Mouse (Mus musculus): Measurements from ENCODE around the gene Rreb1.

The Rreb1 gene

DNA sequence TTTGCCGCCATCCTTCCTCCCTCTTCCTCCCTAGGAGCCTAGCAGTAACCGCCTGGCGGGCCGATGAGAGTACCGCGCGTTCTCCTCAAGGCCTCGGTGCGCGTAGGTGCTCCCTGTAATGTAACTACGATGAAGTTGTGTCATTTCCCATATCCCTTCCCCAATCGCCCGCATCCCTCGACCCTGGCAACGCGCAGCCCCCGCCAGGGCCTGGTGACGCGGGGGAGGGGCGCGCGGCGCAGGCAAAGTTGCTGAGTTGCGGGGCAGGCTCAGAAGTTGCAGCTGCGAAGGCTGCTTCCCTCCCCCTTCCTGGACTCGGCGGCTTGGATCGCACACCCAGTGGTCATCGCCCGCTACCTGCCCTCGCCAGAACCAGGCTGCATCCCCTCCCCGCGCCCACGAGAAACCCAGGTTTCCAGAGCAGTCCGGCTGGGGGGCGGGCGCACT lies at the start of gene Rreb1:
Rreb1 (plus strand) TSS at position 254 of the 447 bp plus-strand sequence.
- no peak for DNase-seq

DNA sequence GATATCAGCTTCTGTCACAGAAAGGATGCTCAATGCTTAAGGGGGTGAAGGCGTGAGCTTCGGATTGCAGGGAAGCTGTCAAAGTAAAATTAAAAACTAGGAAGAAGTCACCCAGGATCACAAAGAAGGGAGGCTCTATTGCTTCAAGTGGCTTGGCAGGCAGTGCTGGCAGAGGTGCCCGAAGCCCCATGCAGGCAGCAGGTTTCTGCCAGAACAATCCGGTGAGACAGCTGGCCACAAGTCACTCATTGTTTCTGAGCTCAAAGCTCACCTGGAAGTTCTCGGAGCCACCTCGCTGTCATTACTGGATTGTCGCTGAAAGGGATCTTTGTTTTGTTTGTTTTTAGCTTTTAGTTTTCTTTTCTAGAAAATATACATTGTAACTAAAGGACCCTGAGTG lies 49.6 kb upstream of the Rreb1 start:
- DNase-seq = peak; percentile 4

DNA sequence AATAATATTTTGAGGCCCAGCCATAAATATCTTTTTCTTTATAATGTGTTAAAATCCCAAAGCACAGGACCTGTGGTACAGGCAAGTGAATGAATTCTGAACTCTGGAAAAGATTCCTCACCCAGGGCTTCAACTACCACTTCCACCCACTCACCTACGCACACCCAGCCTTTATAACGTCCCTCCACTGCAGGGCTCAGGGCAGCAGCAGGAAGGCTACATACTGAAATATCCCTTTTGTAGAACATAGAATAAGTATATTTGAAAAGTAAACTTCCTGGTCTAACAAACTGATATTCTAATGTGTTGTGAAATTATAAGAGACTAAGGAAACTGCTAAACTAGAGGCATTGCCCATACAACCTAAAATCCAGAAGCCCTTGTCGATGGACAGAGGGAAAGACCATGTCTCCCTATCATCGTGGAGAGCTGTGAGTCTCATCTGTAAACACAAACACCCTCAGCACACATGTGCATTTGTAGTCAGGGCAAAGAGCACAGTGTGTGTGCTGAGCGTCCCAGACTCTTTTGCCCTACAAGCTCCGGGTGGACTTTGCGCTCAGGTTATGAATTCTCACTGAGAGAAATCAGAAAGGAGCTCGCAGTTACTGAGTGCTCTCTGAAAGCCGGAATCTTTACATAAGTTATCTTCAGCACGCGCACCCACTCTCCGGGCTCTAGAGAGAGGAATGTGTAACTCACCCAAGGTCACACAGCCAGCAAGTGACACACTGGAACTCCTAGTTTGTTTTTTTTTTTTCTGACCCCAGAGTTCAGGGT lies 46.1 kb upstream of the Rreb1 start:
- no peak for DNase-seq

DNA sequence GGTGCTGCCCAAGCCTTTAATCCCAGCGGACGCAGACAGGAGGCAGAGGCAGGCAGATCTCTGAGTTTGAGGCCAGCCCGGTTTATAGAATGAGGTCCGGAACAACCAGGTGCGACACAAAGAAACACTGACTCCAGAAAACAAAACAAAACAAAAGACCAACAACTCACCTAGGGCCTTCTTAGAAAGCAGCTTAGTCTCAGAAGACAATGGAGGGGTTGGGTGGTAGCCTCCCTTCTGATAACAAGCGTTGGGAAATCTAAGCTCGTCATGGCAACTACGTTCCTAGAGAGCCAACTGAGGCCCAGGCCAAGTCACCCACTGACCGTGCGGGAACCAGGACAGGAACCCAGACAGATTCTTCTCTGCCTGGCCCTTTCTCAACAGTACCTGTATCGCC lies 43.7 kb upstream of the Rreb1 start:
- DNase-seq = no peak

- no peak for DNase-seq
Observed at GRCm38 (mm10) chr13:37740111-37740510, 38.1 kb upstream of the Rreb1 start.

- no peak for DNase-seq
Observed at GRCm38 (mm10) chr13:37740752-37741151, 37.4 kb upstream of the Rreb1 start.

DNA sequence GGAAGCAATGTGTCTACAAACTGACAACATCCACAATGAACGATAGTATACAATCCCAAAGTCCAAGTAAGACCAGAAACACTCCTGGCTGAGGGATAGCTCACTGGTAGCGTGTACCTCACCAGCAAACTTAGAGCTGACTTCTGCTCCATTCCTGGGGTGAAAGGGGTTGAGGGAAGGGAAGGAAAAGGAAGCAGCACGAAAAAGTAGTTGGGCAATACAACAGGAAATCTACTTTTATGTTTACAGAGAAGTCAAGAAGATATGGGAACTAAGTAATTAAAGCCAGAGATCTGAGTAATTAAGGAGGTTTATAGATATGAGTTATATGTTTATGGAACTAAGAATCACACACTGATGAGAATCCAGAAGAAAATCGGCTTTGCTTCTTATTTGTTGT lies 36.0 kb upstream of the Rreb1 start:
- DNase-seq = no peak

GRCm38 (mm10) chr13:37747504-37747903 lies 30.7 kb upstream of the Rreb1 start:
- no peak for DNase-seq

DNA sequence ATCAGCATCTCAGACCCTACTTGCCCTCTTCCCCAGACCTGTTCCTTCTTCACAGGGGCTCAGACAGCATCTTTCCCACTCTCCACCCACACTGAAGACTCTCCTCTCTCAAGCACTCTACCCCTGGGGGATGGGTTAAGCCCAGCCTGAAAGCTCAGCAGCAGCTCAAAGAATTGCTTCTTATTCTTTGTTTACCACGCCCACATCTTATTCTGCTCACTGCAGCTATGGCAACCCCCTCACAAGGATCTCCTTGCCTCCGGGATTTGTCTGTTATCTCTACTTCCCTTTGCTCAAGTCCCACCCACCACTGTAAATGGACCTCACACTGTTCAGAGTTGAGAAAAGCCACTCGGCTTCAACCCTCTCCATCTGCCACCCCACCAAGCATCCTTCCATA lies 28.7 kb upstream of the Rreb1 start:
- no peak for DNase-seq

DNA sequence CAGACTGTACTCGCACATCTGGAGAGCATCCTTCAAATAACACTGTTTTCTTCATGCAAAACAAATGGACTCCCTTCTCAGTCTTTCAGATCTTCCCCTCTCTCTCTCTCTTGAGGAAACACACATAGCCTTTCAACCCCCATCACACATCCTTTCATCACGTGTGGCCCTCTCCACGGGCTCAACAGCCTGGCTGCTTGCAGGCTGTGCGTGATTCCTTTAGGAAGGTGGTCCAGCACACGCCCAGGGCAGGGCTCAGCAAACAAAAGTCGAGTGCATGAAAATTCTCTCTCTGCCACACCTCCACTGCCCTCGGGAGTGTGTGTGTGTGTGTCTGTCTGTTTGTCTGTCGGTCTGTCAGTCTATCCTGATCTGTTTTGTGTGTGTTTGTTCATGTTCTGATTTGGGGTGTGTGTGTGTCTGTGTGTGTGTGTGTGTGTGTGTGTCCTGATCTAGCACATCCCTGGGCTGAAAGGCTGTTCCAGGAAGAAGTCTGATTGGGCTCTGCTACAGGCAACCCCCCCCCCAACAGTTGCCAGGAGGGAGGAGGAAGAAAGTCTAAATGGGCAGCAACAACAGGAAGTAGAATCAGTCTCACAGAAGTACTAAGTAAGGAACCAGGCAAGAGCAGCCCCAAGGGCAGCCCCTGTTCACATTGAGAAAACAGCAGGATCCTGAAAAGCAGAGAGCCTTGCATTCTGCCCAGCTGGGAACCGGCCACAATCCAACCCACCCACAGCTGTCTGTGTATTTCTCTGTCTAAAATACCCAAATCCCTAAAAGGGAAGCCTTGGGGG lies 26.8 kb upstream of the Rreb1 start:
- DNase-seq = no peak

DNA sequence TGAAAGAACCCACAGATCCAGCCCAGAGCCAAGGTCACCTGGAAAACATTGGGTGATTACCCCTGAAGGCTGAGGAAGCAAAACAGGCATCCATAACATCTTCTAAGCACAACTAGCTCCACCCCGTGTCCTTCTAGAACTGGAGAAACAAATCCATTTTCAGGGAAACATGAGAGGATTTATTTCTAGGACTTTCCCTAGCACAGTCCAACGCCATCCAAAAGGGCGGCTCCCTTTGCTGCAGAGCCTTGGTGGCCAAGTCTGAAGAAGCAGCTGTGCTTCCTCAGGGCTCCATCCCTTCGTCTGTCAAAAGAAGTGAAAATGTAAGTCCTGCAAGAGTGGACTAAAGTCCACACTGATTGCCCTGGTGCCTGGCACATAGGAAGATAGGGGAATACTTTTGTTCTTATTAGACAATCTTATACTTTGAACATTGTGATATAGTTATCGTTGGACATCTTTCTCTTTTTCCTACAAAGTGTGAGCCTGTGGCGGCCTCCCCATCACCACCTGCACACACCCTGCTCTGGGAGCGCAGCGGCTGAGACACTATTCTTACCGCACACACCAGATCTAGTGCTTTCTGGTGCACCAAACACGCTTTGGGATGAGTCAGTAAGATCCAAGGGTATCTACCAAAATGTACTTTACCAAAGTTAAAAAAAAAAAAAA lies 18.7 kb upstream of the Rreb1 start:
- DNase-seq = no peak

DNA sequence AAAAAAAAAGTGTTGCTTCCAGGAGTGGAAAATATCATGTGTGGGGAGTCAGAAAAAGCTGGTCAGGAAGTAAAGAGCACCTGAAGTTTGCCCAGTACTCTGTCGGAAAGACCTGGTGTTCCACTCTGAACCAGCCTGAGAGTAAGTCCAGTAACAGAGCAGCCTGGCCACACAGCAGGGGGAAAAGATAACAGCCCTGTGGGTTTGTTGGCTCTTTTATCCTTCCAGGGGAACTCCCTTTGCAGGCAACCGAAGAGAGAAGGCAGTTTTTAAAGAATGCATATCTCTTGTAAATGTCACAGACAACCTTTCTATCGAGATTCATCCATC lies 18.2 kb upstream of the Rreb1 start:
- DNase-seq = no peak

DNA sequence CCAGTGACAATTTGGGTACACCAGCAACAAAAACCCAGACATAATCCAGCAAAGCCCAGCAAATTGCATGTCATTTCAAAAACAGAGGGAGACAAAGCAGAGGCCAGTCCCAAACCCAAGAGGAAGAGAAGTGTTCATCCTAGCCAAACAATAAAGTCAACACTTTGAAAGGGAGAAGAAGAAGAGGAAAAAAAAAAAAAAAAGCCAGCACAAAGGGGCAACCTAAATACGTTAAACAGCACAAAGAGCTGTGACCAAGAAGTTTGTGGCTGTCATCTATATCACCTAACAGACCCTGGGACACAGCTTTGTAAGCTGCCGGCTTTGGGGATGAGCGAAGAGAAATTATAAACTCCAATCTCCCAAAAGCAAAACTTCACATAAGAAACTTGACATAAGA lies 17.8 kb upstream of the Rreb1 start:
- no peak for DNase-seq

DNA sequence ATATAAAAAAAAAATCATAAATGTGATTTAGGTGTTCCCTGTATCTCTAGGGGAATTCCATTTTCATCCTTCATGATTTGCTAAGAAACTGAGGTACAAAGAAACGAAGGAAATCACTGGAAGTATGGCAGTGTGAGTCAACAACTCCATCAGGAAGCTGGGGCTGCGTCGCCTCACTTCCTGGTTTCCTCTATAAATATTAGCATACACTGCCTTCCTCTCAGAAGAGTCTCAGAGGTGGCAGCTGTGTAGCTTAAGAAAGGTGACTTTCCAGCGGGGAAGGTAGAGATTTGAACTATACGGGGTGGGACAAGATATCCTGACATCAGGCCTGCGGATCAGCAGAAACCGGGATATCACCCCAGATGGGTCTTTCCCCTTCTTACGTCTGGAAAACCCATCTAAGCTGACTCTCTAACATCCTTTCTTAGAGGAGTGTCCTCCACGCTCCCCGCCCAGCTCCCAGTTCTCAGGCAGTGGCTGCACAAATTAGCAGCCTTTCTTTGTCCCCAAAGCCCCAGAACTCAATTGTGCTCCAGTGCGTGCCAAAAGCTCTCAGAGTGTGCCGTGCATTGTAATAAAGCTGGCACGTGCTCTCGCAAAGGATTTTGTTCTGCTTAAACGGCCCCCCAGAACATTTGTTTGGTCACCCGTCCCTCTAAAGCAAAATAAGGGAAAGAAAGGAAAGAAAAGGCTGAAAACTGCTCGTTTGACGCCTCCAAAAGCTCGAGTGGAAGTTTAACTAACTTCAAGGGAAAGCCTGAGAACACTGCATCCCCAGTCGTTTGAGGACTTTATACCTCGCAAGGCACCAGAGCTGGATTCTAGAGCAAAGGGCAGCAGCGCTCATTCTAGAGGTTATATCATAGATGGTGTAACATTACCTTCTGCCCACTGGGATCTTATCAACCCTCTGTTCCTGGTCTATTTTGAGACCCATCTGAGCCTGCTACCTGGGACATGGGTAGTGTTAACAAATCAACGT lies 17.0 kb upstream of the Rreb1 start:
- DNase-seq = no peak

DNA sequence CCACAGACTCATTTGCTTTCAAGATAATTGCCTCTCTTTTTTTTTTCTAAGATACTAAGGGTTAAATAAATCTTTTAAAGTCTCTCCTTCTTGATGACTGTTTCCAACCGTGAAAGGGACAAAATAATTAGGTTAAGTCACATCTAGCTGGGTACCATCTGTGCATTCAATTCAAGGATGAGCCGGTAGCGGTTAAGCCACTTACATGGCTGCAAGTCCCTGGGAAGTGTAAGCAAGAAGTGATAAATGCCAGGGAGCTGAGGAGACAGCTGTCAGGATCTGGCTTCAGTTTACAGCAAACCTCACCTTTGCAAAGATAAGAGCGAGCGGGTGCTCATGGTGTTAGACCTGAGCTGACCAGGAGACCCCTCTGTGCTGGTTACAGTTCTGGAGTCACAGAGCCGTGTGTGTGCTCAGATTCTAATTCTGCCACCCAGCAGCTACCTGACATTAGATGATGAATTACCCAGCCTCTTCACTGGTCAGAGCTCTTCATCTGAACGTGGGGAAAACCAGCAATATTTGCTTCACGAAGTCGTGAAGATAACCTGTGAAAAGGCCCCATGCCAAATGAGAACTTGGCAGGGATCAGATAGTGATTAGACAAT lies 14.3 kb upstream of the Rreb1 start:
- no peak for DNase-seq

- DNase-seq = no peak
Observed at GRCm38 (mm10) chr13:37769777-37770176, 8.4 kb upstream of the Rreb1 start.

GRCm38 (mm10) chr13:37773476-37773875 lies 4.7 kb upstream of the Rreb1 start:
- DNase-seq = no peak

DNA sequence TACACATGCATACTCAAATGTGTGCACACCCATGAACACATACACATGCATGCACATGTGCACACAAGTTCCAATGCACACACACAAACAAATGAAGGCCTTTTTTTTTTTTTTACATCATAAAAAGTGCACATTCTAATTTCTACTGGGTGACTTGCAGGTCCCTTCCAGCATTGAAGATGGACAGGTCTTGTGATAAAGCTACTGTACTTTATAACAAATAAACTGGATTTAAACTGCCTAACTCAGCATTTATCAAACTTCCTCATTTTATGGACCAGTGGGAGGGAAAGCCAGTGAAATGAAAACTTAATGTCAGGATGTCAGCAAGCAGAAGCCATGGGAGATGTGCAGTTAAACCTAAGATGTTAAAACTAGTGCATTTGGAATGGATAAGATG lies 1.5 kb upstream of the Rreb1 start:
- no peak for DNase-seq

DNA sequence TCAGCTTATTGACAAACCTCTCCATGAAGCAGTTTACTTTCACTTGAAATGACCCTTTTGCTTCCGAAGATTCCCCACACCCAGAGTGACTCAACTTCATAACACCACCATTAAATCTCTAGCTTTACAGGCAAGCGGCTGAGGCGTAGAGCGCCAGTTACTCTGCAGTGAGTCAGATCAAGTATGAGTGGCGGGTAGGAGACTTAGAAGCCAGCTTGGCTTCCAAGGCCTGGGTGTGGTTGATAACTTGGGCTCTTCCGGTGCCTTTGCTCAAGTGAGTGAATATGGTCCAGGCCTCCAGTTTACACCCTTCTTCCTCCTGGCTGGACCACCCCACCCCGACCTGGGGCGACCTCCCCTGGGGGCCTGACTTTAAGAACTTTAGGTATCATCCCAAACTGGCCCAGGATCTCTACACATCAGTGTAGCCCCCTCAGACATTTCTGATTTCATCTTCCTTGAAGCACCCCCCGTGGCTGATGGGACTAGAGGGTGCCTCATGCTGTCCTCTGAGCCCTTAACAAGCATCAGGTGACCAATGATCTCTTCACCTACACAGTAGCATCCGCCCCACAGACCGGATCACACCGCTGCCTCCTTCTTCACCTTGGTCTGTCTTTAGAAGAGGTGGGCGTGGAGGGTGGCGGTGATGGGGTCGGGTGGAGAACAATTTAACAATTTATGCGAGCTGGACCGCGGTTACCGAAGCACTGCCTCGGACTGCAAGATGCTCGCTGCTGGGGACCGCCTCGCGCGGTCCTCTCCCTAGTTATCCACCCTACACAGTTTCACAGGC lies 651 bp upstream of the Rreb1 start:
- DNase-seq = no peak

- DNase-seq = no peak
Observed at GRCm38 (mm10) chr13:37778594-37779231, 513 bp downstream of the Rreb1 start.

DNA sequence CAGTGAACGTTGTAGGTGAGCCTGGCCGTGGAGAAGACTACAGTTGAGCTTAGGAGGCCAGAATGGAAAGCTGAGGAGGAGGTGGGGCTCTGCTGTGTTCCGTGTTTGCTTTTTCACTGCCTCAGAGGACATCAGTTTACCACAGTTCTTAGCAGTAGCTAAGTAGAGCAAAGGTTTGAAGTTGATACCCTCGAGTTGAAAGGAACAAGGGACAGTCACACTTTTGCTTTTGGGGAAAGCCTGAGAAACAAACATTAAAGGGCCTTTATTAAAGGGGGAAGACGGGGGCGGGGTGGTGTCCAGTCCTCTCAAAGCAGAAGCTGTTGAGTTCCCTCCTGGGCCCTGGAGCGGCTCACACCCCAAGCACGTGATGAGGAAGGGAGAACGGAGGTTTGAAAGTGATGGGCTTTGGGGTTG lies 1.1 kb downstream of the Rreb1 start:
- DNase-seq = no peak
